Mouse (Mus musculus): ENCODE results near the gene Bahd1. TPM values are rescaled to one million over a fixed set of nuclear protein-coding genes. Genes with fewer than 3 reads are reported as not detected.

Bahd1 gene
- total RNA-seq, 2 experiments from 2014 or later, result 6.5 to 7.1 TPM

DNA sequence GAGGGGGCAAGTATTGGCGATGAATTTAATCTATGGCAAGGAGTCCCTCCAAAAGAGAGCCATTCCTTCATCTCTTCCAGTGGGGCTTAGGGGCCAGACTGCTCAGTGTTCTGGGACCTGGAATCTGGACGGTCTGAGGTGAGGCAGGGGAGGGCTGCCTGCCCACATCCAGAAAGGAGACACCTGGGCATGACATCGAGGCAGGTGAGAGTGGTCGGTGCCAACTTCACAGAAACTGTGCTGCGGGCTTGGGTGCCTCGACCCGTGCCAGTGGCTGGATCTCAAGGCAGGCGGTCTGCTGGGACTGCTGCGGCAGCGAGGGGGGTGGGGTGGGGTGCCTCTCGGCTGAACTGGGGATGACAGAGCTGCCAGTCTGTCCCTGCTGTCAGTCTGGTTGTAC, 2.4 kb upstream of the Bahd1 start:
- no peak for ATAC-seq (replicated peaks; ENCODE audit: poor library complexity)

DNA sequence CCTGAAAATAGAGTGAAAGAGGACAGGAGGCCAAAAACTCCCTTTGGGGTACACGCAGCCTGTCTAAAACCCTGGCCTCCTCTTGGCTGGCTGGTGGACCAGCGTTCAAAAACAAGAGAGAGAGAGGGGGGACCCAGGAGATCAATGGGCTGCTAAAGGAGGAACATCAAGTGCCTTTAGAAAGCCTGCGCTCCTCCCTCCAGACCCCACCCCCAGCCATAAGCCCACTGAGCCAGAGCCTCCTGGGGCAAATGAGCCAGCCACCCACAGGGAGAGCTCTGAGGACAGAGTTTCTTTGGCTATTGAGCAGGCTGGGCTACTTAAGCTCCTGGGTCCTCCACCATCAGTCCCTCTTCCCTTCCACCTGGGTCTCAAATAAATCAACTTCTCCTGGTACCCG, 1.4 kb upstream of the Bahd1 start:
- ATAC-seq (replicated peaks; ENCODE audit: poor library complexity), result no peak

DNA sequence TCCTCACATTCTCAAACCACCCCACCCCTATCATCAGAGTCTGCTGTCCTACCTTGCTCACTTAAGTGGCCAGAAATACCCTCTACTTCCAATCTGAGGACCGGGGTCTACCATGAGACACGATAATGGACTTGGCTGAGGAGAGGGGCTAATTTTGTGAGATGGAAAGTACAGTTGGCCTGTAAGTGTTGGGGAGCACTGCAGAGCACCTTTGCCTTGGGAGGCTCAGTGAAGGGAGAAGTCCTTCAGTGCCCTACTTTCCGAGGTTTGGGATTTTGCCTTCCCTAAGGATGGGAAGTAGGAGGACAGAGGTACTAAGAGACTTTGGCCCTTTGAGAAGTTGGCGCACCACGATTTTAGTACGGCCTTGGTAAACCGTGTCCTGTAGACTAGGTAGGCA, 871 bp upstream of the Bahd1 start:
- no peak for ATAC-seq (replicated peaks; ENCODE audit: poor library complexity)

DNA sequence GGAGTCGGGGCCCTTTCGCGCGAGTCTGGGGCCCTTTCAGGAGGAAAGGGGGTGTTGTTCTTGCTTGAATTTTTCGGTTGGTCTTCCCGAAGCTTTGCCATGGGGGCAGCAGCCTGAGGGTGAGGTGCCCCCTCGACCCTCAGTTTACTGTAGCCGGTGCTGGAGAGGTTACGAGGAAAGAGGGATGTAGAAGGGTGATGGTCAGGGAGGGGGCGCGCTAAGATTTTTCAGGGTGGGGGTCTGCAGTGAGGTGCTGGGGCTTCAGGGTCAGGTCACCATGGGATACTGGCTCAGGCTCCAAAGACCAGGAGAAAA, 606 bp downstream of the Bahd1 start:
- ATAC-seq (replicated peaks; ENCODE audit: poor library complexity), result no peak

DNA sequence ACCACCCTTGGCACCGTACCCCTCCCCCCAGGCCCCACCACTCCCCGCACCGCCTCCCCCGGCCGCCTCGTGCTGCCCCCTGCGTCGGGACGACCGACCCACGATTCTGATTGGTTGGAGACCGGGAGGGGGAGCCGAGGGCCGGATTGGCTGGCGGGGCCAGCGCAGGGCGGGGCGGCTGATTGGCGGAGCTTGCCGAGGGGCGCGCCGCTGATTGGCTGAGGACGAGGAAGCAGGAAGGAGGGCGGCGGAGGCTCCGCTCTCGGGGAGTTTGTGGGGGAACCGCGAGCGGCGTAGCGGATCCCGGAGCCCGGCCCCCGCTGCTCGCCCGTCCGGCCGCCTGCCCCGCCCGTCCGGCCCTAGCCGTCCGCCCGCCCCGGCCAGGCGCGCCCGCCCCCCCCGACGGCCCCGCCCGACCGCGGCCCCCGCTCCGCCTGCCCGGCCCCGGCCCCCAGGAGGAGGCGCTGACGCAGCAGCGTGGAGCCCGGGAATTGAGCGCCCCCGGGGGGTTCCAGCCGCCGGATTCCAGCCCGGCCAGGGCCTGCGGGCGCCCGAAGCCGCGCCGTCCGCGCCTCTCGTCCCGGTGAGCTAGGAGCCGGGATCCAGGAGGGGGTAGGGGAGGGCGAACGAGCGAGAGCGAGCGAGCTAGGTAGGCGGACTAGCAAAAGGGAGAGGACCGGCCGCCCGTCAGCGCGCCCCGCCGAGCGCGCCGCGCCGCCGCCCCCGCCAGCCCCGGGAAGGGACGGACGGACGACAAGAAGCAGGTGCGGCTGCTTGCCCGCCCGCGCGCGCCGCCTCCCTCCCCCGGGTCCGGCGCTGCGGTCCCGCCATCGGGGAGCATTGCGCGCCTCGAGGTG, 1.2 kb downstream of the Bahd1 start:
- ATAC-seq (replicated peaks; ENCODE audit: poor library complexity), result peak; percentile 82

DNA sequence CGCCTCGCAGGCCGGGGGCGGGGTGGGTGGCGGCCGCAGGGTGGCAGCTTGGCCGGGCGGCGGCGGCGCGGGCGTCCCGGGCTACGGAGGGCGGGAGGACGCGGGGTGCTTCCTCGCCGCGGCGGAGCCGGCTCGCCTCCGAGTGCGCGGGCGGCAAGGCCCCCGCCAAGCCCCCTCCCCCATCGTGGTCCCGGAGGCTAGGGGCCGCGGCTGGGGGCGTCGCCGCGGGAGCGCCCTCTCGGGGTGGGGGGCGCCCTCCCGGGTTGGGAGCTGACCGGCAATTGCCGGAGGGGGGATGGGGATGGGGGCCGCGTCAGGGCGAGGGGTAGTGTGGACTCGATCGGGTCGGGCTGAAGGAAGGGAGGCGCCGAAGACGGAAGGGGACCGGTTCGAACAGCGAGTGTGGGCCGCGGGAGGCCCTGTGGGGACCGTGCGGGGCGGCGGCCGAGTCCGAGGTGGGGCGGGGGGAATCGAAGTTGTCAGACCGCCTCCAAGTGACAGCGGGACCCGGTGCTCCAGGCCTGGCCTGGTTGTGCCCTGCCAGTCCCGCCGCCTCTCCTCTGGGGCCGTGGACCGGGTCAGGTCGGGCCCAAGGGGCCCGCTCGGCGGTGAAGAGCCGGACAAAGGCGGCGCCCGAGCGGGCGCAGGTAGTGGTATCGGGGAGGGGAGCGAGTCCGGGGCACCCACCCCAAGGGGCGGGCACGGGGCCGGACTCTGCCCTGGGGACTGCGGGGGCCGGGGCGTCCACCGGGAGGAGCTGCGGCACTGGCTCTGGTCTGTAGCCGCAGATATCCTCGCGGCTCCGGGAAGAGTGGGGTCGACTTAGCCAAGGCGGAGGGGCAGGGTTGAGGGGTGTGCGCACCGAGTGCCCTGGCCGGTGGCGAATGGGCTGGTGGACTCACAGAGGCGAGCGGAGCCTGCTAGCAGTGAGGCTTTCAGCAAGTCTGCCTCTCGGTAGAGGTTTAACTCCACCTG, 2.2 kb downstream of the Bahd1 start:
- ATAC-seq (replicated peaks; ENCODE audit: poor library complexity), result 0 out of 2 replicates have a peak, but pooled peaks have one; percentile 1

DNA sequence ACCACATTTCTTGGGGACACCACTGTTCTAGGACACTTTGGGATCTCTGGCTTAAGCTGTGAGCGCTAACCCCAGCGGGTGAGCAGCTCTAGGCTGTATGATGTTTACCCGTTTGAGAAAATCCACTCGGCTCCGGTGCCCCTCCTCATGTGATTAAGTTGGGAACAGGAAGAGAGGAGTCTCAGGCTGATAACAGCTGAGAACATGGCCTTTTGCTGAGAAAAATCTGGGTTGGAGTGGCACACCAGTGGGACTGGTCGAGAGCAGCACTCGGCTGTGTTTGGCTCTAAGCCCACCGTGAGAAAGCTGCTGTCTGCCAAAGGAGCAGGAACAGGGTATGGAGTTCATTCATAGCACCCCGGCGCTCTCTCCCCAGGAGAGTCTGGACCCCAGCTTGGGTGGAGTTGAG, 3.2 kb downstream of the Bahd1 start:
- no peak for ATAC-seq (replicated peaks; ENCODE audit: poor library complexity)

DNA sequence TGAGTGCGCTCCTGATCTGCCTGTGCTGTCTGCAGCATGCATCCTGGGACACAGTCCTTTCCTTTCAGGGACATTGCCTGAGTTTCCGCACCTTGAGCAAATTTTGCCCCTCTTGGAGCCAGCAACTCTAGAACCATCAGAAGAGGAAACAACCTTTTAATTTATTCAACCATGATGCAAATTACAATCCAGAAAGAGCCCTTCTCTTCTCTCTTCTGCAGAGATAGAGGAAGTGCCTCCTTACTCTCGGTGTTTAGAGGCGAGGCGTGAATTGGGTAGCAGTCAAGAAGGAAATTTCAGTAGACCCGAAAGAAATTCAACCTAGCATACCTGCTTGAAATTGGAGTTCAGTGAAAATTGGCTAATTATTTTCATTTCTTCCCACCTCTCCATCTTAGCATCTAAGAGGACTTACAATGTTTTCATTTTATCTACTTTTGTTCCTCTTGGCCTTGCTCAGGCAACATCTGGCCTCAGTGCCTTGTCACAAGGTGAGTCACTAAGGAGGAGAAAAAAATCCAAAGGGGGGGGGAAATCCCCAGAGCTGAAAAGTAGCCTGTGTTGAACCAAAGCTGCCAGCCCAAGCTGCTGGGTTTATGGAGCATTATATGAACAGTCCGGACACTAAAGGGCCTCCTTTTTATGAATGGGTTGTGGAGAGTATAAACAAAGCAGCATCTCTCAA, 5.4 kb downstream of the Bahd1 start:
- 0 out of 2 replicates have a peak, but pooled peaks have one; percentile 7 for ATAC-seq (replicated peaks; ENCODE audit: poor library complexity)

DNA sequence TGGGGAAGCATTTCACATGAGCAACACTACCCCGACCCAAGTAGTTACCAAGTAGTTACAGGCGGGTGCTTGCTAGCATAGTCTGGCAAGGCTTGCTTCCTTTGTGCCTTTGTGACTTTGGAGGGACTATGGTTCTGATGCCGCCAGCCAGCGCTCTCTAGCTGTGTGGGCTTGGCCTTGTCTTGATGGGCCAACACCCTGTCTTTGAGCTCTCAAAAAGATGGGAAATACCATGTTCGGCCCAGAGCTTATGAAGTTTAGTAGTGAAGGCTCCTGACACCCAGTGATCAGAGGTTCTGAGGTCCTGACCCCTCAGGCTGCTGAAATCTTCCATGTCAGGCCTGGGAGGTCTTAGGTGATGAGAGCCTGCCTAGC, 5.9 kb downstream of the Bahd1 start:
- ATAC-seq (replicated peaks; ENCODE audit: poor library complexity), result no peak

DNA sequence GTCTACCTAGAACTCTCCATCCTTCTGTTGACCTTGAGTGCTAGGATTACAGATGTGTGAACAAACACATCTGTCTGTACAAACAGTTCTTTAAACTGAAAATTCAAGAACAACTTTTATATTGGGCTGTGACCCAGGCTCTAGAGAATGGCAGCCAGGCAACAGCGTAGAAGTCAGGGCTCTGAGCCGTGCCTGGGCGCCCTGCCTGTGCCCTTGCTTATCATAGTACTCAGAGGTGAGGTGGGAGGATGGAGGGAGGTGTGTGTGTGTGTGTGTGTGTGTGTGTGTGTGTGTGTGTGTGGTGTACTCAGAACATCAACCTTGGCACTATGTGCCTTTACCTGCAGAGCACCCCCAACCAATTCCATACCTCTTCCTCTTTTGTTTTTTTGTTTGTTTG, 7.6 kb downstream of the Bahd1 start:
- no peak for ATAC-seq (replicated peaks; ENCODE audit: poor library complexity)

DNA sequence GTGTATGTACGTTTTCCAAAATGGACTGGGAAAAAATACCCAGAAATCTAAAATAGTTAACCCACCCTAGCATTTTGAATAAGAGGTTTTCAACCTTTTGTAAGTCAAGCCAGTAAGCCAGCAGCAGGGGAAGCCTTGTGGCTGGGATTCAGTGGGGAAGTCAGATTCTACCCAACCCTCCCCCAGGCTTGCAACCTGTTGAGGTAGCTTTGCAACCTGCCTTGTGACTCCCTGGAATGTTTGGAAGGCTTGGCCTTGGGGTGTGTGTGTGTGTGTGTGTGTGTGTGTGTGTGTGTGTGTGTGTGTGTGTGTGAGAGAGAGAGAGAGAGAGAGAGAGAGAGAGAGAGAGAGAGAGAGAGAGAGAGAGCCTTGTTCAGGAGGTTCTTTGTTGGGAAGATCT, 9.0 kb downstream of the Bahd1 start:
- ATAC-seq (replicated peaks; ENCODE audit: poor library complexity), result no peak

DNA sequence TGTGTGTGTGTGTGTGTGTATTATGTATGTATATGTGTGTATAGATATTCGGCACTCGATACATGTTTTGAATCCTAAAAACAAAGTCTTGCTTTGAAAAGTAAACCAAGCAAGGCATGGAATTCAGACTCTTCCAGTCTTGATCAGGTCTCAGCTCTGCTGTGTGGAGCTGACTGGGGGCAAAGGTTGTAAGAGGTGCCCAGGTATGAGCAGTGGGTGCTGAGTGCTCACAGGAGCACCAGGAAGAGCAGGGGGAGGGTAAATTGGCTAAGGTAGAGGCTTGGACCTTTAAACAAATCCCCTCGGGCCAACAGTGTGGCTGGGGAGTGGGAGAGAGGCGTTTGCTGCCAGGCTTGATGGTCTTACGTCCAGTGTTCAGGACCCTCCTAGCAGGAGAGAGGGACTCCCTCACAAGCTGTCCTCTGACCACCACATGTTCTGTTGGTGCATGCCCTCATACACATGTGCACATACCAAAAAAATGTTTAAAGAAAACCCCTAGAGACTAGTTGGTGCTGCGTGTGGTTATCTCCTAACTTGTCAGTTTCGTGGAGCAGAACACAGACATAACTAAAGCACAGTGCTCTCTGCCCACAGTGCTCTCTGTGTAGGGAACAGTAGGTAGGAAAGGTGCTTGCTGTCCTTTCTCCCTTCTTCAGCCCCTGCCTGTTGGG, 10.6 kb downstream of the Bahd1 start:
- no peak for ATAC-seq (replicated peaks; ENCODE audit: poor library complexity)

DNA sequence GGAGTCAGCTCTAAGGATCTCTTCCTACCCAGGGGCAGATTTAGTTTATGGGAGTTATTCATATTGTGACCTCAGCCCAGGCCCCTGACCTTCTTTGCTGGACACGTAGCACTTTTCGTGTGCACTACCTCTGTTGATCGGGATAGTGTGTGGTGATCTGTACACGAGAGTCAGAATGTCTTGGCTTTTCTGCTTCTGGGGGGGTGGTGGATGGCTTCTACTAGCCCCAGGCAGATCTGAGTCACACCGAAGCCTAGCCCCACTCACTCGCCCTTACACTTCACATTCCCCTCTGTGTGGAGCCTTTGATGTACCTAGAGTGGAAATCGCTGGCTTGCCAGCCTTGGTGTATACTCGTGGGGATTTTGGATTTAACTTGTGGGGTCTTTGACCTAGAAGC, 12.5 kb downstream of the Bahd1 start:
- ATAC-seq (replicated peaks; ENCODE audit: poor library complexity), result no peak

DNA sequence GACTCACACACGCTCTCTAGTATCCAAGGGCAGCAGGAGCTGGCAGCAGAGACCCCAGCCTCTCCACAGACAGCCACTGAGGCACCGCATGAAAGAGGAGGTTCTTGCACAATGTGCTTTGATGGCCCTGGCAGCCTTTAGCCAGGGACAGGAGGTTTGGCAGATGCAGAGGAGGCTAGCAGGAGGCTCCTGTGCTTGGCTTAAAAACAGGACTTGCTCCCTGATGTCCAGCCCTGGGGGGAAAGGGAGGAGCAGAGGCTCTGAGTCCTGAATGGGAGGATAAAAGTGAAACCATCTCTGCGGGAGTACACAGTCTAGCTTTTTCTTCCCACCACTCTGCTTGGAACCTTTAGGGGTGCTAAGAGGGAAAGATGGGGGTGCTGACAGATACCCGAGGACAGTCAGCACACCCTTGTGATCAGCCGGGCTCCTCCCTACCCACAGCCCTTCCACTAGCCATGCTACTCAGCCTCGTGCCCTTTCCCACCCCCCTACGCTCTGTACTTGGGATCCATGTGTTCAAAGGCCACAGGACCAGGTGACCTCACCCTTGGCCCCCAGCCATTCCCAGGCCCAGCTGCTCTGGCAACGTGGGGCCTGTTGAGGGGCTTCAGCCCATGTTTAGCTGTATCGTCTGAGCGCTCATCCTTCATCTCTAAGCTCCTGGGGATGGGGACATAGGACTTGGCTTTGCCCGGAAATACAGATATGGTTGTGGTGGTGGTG, 13.5 kb downstream of the Bahd1 start:
- ATAC-seq (replicated peaks; ENCODE audit: poor library complexity), result no peak

DNA sequence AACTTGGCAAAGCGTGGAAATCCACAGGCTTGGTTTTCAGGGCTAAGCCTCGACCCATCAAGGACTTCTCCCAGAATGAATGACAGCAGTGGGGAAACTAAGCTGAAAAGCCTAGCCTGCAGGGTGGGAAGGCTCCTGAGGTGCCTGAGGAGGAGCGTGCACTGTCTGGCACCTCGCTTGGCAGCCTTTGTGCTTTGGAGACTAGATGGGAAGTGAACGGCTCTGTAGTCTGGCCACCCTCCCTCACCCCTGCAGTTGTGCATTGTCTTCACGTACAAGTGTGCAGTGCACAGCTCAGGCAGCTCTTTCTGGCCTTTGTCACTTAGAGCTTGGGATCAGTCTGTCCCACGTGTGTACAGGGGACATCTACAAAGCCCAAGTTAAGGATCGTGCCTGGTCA, 14.5 kb downstream of the Bahd1 start:
- ATAC-seq (replicated peaks; ENCODE audit: poor library complexity), result no peak

DNA sequence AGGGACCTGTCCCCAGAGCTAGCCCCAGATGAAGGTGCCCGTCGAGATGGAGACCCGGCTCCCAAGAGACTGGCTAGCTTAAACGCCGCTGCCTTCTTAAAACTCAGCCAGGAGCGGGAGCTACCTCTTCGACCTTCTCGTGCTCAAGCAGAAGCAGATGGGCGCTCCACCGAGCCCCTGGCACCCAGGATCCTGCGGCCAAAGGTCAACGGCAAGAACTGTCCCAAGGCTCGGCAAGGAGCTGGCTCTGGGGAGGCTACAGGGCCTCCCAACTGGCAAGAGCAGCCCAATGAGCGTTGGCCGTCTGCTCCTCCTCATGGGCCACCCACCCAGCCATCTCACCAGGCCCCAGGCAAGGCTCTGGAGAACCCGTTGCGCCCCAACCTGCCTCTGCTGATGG, 16.3 kb downstream of the Bahd1 start:
- no peak for ATAC-seq (replicated peaks; ENCODE audit: poor library complexity)

DNA sequence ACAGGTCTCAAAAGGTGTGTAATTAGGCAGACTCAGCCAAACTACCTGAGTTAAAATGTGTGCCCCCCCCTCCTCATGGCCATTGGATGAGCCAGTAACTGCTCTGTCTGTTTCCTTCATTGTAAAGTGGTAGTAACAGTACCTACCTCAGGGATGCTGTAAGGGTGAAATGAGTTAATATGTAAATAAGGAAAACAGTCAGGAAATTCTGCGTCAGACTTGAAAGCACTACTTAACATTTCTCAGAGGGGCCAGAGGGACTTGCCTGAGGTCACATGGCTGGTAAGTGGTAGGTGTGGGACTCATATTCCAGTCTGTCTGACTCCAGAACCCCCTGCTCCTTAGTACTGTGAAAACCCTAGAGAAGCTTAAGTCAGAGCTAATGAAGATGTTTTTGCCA, 18.4 kb downstream of the Bahd1 start:
- no peak for ATAC-seq (replicated peaks; ENCODE audit: poor library complexity)

DNA sequence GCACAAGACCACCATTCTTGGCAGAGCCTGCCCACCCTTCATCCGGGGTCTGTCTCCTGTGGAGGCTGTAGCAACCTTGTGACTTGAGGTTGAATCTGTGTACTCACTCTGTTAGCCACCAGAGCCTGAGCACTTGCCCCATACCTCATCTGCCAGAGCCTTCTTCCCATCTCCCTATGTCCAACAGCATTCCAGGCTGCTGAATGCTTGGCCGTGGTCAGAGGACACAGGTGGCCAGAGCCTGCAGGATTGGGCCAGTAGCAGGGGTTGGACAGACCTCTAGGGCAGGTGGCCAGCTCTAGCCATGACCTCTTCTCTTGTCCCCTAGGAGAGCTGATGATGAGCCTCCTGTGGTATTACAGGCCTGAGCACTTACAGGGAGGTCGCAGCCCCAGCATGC, 20.3 kb downstream of the Bahd1 start:
- ATAC-seq (replicated peaks; ENCODE audit: poor library complexity), result no peak

DNA sequence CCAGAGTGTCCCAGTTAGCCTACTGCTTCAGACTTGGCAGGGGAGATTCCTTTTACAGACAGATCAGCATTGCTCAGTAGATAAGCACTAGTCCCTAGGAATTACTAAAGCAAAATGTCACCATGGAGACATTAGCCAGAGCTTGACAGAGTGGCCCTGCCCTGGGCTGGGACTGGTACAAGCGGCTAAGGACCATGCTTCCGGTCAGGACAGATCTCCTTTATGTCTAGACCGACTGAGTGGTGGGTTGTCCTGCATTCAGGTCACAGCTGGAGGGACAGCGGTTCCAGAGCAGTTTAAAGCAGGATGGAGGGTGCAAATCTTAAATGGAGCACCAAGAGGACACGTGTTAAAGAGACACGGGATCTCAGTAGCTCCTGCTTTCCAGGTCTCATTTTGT, 25.8 kb downstream of the Bahd1 start:
- ATAC-seq (replicated peaks; ENCODE audit: poor library complexity), result no peak

DNA sequence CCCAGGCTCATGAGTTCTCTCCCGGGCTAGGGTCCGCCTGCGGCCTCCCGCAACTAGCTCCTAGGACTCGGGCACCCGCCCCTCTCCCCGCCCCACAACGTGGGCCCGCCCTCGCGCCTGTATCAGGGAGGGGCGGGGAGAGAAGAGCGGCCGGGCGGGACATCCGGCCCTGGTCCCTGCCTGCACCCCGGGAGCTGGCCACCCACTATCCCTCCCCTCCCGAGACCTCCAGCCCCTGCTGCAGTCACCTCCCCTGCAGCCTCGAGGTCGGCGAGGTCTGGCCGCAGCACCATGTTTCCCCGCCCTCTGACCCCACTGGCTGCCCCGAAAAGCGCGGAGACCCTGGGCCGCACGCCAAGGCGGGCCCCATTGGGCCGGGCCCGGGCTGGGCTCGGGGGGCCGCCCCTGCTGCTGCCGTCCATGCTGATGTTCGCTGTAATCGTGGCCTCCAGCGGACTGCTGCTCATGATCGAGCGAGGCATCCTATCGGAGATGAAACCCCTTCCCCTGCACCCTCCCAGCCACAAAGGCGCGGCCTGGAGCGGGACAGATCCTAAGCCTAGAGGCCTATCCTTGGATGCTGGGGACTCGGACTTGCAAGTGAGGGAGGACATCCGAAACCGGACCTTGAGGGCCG, 26.3 kb downstream of the Bahd1 start, which contains the start of gene Chst14:
TSS of gene Chst14 (plus strand) at position 136 of the 637 bp plus-strand sequence.
- ATAC-seq (replicated peaks; ENCODE audit: poor library complexity), result peak; percentile 90

Data from megakaryocyte progenitor cell, adult 5-6 weeks (primary cell).